Mouse (Mus musculus) hindbrain, embryonic 12.5 days (tissue): Measurements from ENCODE around the gene Rundc1. TPM values are rescaled to one million over a fixed set of nuclear protein-coding genes. Genes with fewer than 3 reads are reported as not detected.
"Not testable (repeated sequence)": the region's sequence is repeated elsewhere in the genome, so short reads cannot be mapped to it uniquely, and the experiment has no call there.

Source experiments
- ATAC-seq: fragments of 200-750 bp; cut with Nextera tagmentation; 2 replicates; pipeline ENCODE4 v1.8.0; 2017; ENCODE audit warnings: moderate TSS enrichment; ENCODE audit not compliant: low FRiP score
- H3K27ac ChIP-seq: fragments of 300-500 bp; sonication (generic); 2 replicates; pipeline ENCODE4 v1.5.1; 2016; ENCODE audit warnings: mild to moderate bottlenecking
- H3K27me3 ChIP-seq: fragments of 300-500 bp; sonication (generic); 2 replicates; pipeline ENCODE4 v1.6.1; 2016; ENCODE audit warnings: mild to moderate bottlenecking
- H3K36me3 ChIP-seq: fragments of 300-500 bp; sonication (generic); 2 replicates; pipeline ENCODE4 v1.6.1; 2016; ENCODE audit warnings: mild to moderate bottlenecking
- H3K4me1 ChIP-seq: fragments of 300-500 bp; sonication (generic); 2 replicates; pipeline ENCODE4 v1.6.1; 2016
- H3K4me2 ChIP-seq: fragments of 300-500 bp; sonication (generic); replicated peaks from 2 replicates; pipeline ENCODE4 v1.6.1; 2016; ENCODE audit warnings: mild to moderate bottlenecking
- H3K4me3 ChIP-seq: fragments of 300-500 bp; sonication (generic); 2 replicates; pipeline ENCODE4 v1.5.1; 2016; ENCODE audit warnings: mild to moderate bottlenecking
- H3K9ac ChIP-seq: fragments of 300-500 bp; sonication (generic); 2 replicates; pipeline ENCODE4 v1.6.1; 2016; ENCODE audit warnings: mild to moderate bottlenecking, moderate library complexity
- H3K9me3 ChIP-seq: fragments of 300-500 bp; sonication (generic); replicated peaks from 2 replicates; pipeline ENCODE4 v1.6.1; 2016; ENCODE audit warnings: mild to moderate bottlenecking
- WGBS: fragments of 180-500 bp; shearing (Covaris S2); methylation state at CpG from one replicate; pipeline ENCODE4 v1.1.7; 2016; 5-methylcytosine and 5-hydroxymethylcytosine counted together
- polyA plus RNA-seq: library from polyadenylated mRNA; unstranded; fragments of >200 nt; fragmentation: Nextera tagmentation; extraction: Ambion mirVana; gene quantifications from 2 replicates; pipeline ENCODE4 v1.2.1, GENCODE M21; 2016

The Rundc1 gene
- 27.6 and 29.4 TPM in 2 replicates for polyA plus RNA-seq

- peak; percentile 92 for ATAC-seq
- Histone ChIP-seq H3K4me1 (peaks cover 26% of the 10 kb centered on the region), H3K4me3 (peak within 1 kb of the TSS; percentile 91), H3K27me3 (0 out of 2 replicates have a peak, but pooled peaks cover 4% of the 10 kb centered on the region), H3K36me3 (peaks cover 13% of the 10 kb centered on the region), H3K9ac (peak within 1 kb of the TSS; percentile 73), H3K4me2 (peak within 1 kb of the TSS; percentile 92), H3K27ac (peak within 1 kb of the TSS; percentile 91), H3K9me3 (no peaks in the 10 kb centered on the region)
- WGBS, result under 1% methylated on average over 81 of the region's 81 CpGs
Observed at GRCm38 (mm10) chr11:101424925-101425813, at the start of gene Rundc1, which contains the start of gene Ptges3l. Gene Rundc1 (plus strand): TSS chr11:101425085. Gene Ptges3l (minus strand): TSS chr11:101425333.

- H3K4me3 ChIP-seq, H3K9ac ChIP-seq, H3K27ac ChIP-seq, H3K27me3 ChIP-seq, H3K36me3 ChIP-seq, H3K4me2 ChIP-seq, ATAC-seq, H3K9me3 ChIP-seq, H3K4me1 ChIP-seq: not testable (repeated sequence)
- WGBS, result 91% methylated on average over 8 of the region's 8 CpGs
Observed at GRCm38 (mm10) chr11:101378196-101378595, 46.7 kb upstream of the Rundc1 start.

- ATAC-seq, result no peak
- Histone ChIP-seq H3K27ac (no peak overlapping the region), H3K9ac (no peak overlapping the region), H3K9me3 (no peaks in the 10 kb centered on the region), H3K4me1 (no peaks in the 10 kb centered on the region), H3K4me3 (no peak overlapping the region), H3K27me3 (no peaks in the 10 kb centered on the region), H3K36me3 (no peaks in the 10 kb centered on the region), H3K4me2 (no peak overlapping the region)
- WGBS, result 87% methylated on average over 6 of the region's 6 CpGs
Observed at GRCm38 (mm10) chr11:101378926-101379325, 46.0 kb upstream of the Rundc1 start.

- no peak overlapping the region for H3K9ac ChIP-seq
- no peak overlapping the region for H3K27ac ChIP-seq
- H3K36me3 ChIP-seq, result no peaks in the 10 kb centered on the region
- no peak overlapping the region for H3K4me3 ChIP-seq
- no peak overlapping the region for H3K4me2 ChIP-seq
- no peaks in the 10 kb centered on the region for H3K4me1 ChIP-seq
- ATAC-seq, result no peak
- no peaks in the 10 kb centered on the region for H3K9me3 ChIP-seq
- WGBS, result 14% methylated on average over 4 of the region's 4 CpGs
- no peaks in the 10 kb centered on the region for H3K27me3 ChIP-seq
Observed at GRCm38 (mm10) chr11:101381817-101382216, 43.1 kb upstream of the Rundc1 start.

GRCm38 (mm10) chr11:101395110-101395509 lies 29.8 kb upstream of the Rundc1 start:
- H3K27ac ChIP-seq, result no peak overlapping the region
- ATAC-seq, result no peak
- H3K9ac ChIP-seq, result no peak overlapping the region
- no peaks in the 10 kb centered on the region for H3K36me3 ChIP-seq
- H3K4me3 ChIP-seq, result no peak overlapping the region
- no peak overlapping the region for H3K4me2 ChIP-seq
- no peaks in the 10 kb centered on the region for H3K4me1 ChIP-seq
- 5% methylated on average over 8 of the region's 8 CpGs for WGBS
- no peaks in the 10 kb centered on the region for H3K27me3 ChIP-seq
- H3K9me3 ChIP-seq, result no peaks in the 10 kb centered on the region

- no peak overlapping the region for H3K4me2 ChIP-seq
- H3K27ac ChIP-seq, result no peak overlapping the region
- ATAC-seq, result no peak
- H3K4me3 ChIP-seq, result no peak overlapping the region
- no peaks in the 10 kb centered on the region for H3K9me3 ChIP-seq
- H3K27me3 ChIP-seq, result no peaks in the 10 kb centered on the region
- H3K36me3 ChIP-seq, result peaks cover 35% of the 10 kb centered on the region
- WGBS, result 90% methylated on average over 2 of the region's 2 CpGs
- peaks cover 6% of the 10 kb centered on the region for H3K4me1 ChIP-seq
- no peak overlapping the region for H3K9ac ChIP-seq
Observed at GRCm38 (mm10) chr11:101415306-101415705, 9.6 kb upstream of the Rundc1 start.

- whole genome bisulfite sequencing, result 3% methylated on average over 11 of the region's 11 CpGs
- peak overlapping the region; percentile 70 for H3K4me2 ChIP-seq
Observed at GRCm38 (mm10) chr11:101416433-101417100, 8.3 kb upstream of the Rundc1 start.

GRCm38 (mm10) chr11:101417101-101417855 lies 7.6 kb upstream of the Rundc1 start, which contains the start of gene Aarsd1:
Gene Aarsd1 (minus strand): TSS chr11:101417615.
- H3K27ac ChIP-seq, result peak within 1 kb of the TSS; percentile 86
- peaks cover 6% of the 10 kb centered on the region for H3K4me1 ChIP-seq
- no peaks in the 10 kb centered on the region for H3K9me3 ChIP-seq
- H3K36me3 ChIP-seq, result peaks cover 16% of the 10 kb centered on the region
- H3K27me3 ChIP-seq, result no peaks in the 10 kb centered on the region
- ATAC-seq, result peak; percentile 79
- WGBS, result under 1% methylated on average over 45 of the region's 45 CpGs
- peak within 1 kb of the TSS; percentile 87 for H3K9ac ChIP-seq
- H3K4me3 ChIP-seq, result peak within 1 kb of the TSS; percentile 87
- peak within 1 kb of the TSS; percentile 70 for H3K4me2 ChIP-seq

More at GRCm38 (mm10) chr11:101416433-101417100, 8.3 kb upstream of the Rundc1 start:
- H3K4me1 ChIP-seq, result peaks cover 6% of the 10 kb centered on the region
- H3K4me3 ChIP-seq, result peak overlapping the region; percentile 87
- H3K9ac ChIP-seq, result peak overlapping the region; percentile 87
- no peaks in the 10 kb centered on the region for H3K9me3 ChIP-seq
- ATAC-seq, result peak; percentile 55
- no peaks in the 10 kb centered on the region for H3K27me3 ChIP-seq
- H3K36me3 ChIP-seq, result peaks cover 23% of the 10 kb centered on the region
- peak overlapping the region; percentile 86 for H3K27ac ChIP-seq

- 0 out of 2 replicates have a peak, but pooled peaks cover 4% of the 10 kb centered on the region for H3K27me3 ChIP-seq
- no peaks in the 10 kb centered on the region for H3K36me3 ChIP-seq
- no peak for ATAC-seq
- 57% methylated on average over 6 of the region's 6 CpGs for WGBS
- H3K4me3 ChIP-seq, result no peak overlapping the region
- H3K9ac ChIP-seq, result no peak overlapping the region
- H3K4me1 ChIP-seq, result peaks cover 11% of the 10 kb centered on the region
- no peak overlapping the region for H3K4me2 ChIP-seq
- H3K9me3 ChIP-seq, result no peaks in the 10 kb centered on the region
- H3K27ac ChIP-seq, result no peak overlapping the region
Observed at GRCm38 (mm10) chr11:101418991-101419390, 5.9 kb upstream of the Rundc1 start.

- Histone ChIP-seq H3K4me2 (no peak overlapping the region), H3K9ac (no peak overlapping the region), H3K27ac (no peak overlapping the region), H3K4me1 (peaks cover 17% of the 10 kb centered on the region), H3K27me3 (0 out of 2 replicates have a peak, but pooled peaks cover 4% of the 10 kb centered on the region), H3K9me3 (no peaks in the 10 kb centered on the region), H3K4me3 (no peak overlapping the region), H3K36me3 (no peaks in the 10 kb centered on the region)
- no peak for ATAC-seq
- WGBS, result 18% methylated on average over 3 of the region's 3 CpGs
Observed at GRCm38 (mm10) chr11:101419610-101420009, 5.3 kb upstream of the Rundc1 start.

GRCm38 (mm10) chr11:101420148-101420547 lies 4.7 kb upstream of the Rundc1 start:
- no peak for ATAC-seq
- peaks cover 17% of the 10 kb centered on the region for H3K4me1 ChIP-seq
- 89% methylated on average over 5 of the region's 5 CpGs for WGBS

More at GRCm38 (mm10) chr11:101420148-101420547, 4.7 kb upstream of the Rundc1 start:
- Histone ChIP-seq H3K36me3 (no peaks in the 10 kb centered on the region), H3K27ac (no peak overlapping the region), H3K27me3 (0 out of 2 replicates have a peak, but pooled peaks cover 4% of the 10 kb centered on the region), H3K4me3 (no peak overlapping the region), H3K4me2 (no peak overlapping the region), H3K9ac (no peak overlapping the region), H3K9me3 (no peaks in the 10 kb centered on the region)
